Mouse (Mus musculus): ENCODE results near the gene Rpl13a. TPM values are rescaled to one million over a fixed set of nuclear protein-coding genes. Genes with fewer than 3 reads are reported as not detected.

Rpl13a gene
- polyA plus RNA-seq, 2 experiments from 2014 or later, result 7,090 to 8,122 TPM

DNA sequence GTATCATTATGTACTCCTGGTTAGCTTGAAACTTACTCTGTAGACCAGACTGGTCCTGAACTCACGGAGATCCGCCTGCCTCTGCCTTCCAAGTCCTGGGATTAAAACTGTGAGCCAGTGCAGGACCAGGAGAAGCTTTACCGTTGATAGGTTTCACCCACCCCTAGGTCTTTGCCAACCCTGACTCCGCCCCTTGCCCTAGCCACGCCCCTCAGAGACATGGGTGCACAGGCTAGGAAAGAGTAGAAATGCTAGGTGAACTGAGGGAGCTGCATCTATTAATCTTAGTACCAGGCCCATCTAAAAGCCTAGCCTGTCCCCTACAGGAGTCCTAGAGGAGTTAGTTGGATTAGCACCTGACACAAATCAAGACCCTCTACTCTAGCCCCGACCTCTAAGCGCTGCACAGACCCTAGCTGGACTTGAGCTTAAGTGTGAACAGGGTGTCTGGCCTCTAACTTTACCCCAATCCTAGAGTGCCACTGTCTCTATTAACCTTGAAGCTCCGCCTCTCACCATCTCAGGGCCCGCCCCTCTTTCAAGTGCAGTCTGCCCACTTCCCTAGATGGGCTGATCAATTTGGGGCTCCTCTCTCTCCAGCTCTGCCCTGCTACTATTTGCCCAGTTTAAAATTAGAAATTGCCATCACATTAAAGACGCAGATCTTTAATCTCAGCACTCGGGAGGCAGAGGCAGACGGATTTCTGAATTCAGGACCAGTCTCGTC, 38.1 kb downstream of the Rpl13a start:
- ATAC-seq, result no peak

DNA sequence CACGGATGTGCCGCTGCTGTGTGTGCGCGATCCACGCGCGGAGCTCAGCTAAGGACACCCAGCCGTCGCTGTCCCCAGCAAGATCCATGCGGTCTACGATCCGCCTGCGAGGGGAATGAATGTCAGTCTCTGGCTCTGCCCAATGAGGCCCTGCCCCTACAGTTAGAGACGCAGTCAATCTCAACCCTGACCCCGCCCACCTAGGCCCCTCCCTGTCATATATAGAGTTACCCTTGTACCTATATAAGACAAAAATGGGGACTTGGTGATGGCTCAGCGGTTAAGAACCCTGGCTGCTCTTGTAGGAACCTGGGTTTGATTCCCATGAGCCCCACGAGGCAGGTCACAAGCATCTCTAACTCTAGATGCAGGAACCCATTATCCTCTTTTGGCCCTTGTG, 40.0 kb downstream of the Rpl13a start:
- no peak for ATAC-seq

DNA sequence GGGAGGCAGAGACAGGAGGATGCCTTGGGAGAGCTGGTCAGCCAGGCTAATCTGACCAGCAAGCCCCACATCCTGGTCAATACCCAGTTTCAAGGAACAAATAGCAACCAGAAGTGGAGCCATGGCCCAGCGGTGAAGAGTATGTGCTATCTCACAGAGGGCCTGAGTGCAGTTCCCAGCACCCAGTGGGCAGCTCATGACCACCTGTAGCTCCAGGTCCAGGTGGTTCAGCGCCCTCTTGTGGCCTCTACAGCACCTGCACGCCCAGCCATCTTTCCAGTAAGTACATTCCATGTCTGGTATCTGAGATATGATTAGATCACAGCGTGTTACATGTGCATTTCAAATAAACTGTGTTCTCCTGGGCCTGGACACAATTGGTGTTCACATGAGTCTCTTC, 42.5 kb downstream of the Rpl13a start:
- no peak for ATAC-seq

DNA sequence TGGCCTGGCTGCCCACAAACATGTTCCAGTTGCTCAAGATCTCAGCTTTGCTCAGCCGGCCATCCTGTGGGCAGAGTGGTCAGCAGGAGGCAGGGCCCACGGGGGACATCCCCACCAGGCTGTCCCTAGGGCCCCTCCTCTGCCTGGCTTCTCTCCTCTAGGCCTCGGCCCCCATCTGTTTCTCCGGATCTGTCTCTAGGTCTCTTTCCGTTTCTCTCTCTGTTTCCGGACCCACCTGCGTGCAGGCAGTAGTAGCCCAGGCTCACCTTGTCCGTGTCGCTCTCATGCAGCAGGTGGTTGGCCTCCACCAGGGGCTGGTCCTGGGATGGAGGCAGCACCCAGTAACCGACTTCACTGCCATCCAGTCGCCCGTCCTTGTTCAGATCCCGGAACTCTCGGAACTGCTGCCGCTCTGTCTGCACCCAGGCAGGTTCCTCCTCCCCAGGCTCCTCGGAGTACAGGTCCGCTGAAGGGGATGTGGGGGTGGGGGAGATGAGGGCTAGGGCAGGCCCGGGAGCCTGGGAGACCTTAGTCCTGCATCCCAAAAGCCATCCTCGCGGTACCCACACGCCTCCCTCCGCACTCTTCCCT, 45.2 kb downstream of the Rpl13a start:
- ATAC-seq, result peak; percentile 35

DNA sequence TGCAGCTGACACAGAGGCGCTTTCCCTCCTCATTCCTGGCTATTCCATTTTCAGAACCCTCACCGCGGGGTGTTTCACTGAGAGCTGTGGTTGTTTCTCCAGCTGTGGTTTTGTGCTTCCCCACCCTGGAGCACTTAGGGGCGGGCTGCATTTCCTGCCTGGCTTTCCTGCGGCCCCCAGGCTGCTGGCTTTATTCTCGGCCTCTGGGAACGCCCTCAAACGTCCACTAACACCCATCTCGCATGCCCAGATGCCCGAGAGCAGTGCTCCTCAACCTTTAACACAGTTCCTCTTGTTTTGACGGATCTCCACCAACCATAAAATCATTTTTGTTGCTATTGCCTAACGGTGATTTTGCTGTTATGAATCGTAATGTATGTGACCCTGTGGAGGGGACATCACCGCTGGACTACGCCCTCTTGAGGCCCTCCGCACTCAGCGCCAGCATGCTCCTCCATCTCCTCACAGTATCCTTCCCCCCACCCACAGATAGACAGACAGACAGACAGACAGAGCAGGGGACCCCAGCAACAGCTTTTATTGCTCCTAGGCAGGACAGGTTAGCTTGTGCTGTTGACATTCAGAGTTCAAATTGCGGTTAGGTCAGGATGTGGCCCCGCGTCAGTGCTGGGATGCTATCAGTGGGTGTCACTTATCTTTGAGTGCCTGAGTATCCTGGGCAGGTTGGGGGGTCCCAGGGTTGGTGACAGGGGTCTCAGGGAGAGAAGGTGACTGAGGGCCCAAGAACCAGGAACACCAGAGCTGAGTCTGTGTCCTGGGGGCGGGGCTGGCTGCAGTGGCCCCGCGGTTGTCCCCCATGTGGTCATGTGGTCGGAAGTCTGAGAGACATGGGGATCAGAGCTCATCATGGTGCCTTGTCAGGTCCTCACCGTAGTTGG, 45.9 kb downstream of the Rpl13a start:
- peak; percentile 66 for ATAC-seq

DNA sequence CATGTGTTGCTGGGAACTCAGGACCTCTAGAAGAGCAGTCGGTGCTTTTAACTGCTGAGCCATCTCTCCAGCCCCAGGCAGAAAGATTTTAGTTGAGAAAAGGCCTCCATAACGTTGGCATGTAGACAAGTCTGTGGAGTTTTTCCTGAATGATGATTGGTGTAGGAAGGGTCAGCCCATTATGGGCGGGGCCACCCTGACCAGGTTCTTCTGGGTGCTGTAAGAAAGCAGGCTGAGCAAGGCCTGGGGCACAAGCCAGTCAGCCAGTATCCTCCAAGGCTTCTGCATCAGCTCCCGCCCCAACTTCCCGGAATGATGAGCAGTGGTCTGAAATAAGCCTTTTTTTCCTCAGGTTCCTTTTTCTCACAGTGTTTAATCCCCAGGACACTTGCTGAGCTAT, 47.5 kb downstream of the Rpl13a start:
- no peak for ATAC-seq

DNA sequence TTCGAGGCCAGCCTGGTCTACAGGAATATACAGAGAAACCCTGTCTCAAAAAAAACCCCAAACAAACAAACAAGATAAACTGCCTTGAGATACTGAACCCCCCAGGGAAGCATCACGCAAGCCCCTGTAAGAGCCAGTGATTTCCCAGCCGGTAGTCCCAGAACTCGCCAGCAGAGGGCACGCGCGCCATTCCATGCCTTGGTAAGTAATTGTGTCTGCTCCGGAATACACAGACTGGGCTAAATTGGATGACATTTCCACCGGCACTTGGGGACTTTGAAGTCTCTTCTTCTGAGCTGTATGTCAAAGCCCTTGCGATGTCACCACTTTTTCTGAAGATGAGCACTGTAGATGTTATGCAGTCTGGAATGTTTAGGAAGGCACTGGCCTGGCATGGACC, 48.7 kb downstream of the Rpl13a start:
- ATAC-seq, result peak; percentile 50

DNA sequence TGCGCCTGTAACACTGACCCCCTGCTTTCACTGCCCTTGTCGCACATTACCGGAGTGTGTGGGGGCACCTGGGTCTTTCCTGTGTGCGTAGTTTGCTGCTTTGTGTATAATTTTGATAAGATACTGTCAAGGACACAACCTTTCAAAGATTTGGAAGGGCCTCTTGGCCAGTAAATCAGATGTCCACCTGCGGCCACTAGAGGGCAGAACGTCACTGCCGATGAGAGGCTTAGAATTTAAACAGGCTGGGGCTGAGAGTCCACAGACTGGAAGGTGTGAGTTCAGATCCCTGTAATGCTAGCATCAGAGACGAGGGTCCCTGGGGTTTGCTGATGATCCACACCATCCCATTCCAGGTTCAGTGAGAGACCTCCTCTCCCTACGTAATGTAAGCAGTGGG, 50.0 kb downstream of the Rpl13a start:
- ATAC-seq, result no peak

DNA sequence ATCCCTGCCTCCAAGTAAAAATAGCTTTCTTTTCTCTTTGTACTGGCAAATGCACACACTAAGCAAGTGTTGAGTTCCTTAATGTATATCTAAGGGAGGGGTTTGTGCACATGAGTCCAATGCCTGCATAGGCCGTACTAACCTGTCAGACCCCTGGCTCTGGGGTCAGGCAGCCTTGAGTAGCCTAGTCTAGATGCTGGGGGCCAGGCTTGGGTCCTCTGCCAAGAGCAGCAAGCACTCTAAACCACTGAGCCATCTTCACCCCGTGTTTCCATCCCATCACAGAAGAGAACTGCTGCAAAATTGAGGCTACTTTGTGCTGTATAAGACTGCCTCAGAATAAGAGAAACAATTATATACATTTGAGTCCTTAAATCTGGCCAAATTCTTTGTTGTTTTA, 50.7 kb downstream of the Rpl13a start:
- no peak for ATAC-seq

DNA sequence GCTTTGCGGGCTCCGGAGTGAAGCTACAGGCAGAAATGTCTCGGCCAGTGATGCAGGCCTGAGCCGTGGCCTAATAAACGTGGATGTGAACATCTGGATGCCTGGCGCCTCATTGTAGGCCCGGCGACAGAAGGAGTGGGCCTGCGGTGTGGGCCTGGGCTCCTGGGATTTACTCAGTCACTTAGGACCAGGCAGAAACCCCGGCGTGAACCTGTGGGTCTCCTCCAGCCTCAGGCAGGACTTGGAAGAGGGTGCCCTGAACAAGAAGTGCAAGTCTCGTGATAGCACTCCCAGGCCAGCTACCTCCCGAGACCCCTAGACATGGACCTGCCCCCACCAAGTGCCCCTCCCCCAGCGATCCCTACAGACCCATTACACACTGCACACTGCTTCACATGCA, 51.2 kb downstream of the Rpl13a start:
- ATAC-seq, result no peak

DNA sequence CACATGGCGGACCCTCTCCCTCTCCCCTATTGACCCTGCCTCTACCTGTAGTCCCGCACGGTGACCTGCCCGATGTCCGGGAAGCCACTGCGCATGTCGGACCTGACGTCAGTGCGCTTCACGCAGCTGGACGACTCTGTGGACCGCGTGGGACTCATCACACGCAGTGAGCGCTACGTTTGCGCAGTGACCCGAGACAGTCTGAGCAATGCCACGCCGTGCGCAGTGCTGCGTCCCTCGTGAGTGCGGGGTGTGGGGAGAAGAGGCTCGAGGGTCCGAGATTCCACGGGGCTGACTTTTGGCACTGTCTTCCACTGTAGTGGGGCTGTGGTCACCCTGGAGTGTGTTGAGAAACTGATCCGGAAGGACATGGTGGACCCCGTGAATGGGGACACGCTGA, 52.1 kb downstream of the Rpl13a start:
- no peak for ATAC-seq

Other genes with a start within 250 kb of the Rpl13a start
- gene Med25, start 236.0 kb downstream of the Rpl13a start, polyA plus RNA-seq (2017; shearing (Covaris generic)), result 10 to 100 TPM; 12.2 to 20.1 TPM
- gene Fuz, start 232.7 kb downstream of the Rpl13a start, polyA plus RNA-seq (2017; shearing (Covaris generic)), result 10 to 100 TPM in 1 of 2 experiments, 1 to 10 TPM in 1; 7.3 to 19.3 TPM
- 1 to 10 TPM; 6.8 to 8.0 TPM for gene Ap2a1, start 199.3 kb downstream of the Rpl13a start, polyA plus RNA-seq (2017; shearing (Covaris generic))
- not detected for gene Tsks, start 185.6 kb downstream of the Rpl13a start, polyA plus RNA-seq (2017; shearing (Covaris generic))
- gene Cpt1c, start 153.9 kb downstream of the Rpl13a start, polyA plus RNA-seq (2017; shearing (Covaris generic)), result under 1 TPM; 0.80 to 0.98 TPM
- gene Prmt1, start 142.2 kb downstream of the Rpl13a start, polyA plus RNA-seq (2017; shearing (Covaris generic)), result 100 to 1,000 TPM in 1 of 2 experiments, 10 to 100 TPM in 1; 38.0 to 103 TPM
- gene Irf3, start 131.1 kb downstream of the Rpl13a start, polyA plus RNA-seq (2017; shearing (Covaris generic)), result 100 to 1,000 TPM in 1 of 2 experiments, 10 to 100 TPM in 1; 88.9 to 129 TPM
- gene Bcl2l12, start 130.0 kb downstream of the Rpl13a start, polyA plus RNA-seq (2017; shearing (Covaris generic)), result 10 to 100 TPM; 18.4 to 31.8 TPM
- 1 to 10 TPM; 8.6 to 8.7 TPM for gene Scaf1, start 112.4 kb downstream of the Rpl13a start, polyA plus RNA-seq (2017; shearing (Covaris generic))
- gene Rras, start 110.8 kb downstream of the Rpl13a start, polyA plus RNA-seq (2017; shearing (Covaris generic)), result 1 to 10 TPM; 4.5 to 6.1 TPM
- 10 to 100 TPM in 1 of 2 experiments, 1 to 10 TPM in 1; 9.5 to 11.4 TPM for gene Prr12, start 75.9 kb downstream of the Rpl13a start, polyA plus RNA-seq (2017; shearing (Covaris generic))
- 100 to 1,000 TPM; 143 to 161 TPM for gene Nosip, start 66.3 kb downstream of the Rpl13a start, polyA plus RNA-seq (2017; shearing (Covaris generic))
- 1 to 10 TPM in 1 of 2 experiments, under 1 TPM in 1; 0.41 to 1.2 TPM for gene Prrg2, start 66.1 kb downstream of the Rpl13a start, polyA plus RNA-seq (2017; shearing (Covaris generic))
- gene Rcn3, start 36.5 kb downstream of the Rpl13a start, polyA plus RNA-seq (2017; shearing (Covaris generic)), result 1 to 10 TPM; 4.7 to 5.4 TPM
- gene Fcgrt, start 24.9 kb downstream of the Rpl13a start, polyA plus RNA-seq (2017; shearing (Covaris generic)), result 1 to 10 TPM in 1 of 2 experiments, under 1 TPM in 1; 0.78 to 1.1 TPM
- 1,000 to 10,000 TPM; 4,562 to 5,652 TPM for gene Rps11, start 4.3 kb downstream of the Rpl13a start, polyA plus RNA-seq (2017; shearing (Covaris generic))
- gene Gm45713, start 7.5 kb upstream of the Rpl13a start, polyA plus RNA-seq (2017; shearing (Covaris generic)), result not detected
- 100 to 1,000 TPM; 118 to 125 TPM for gene Flt3l, start 7.7 kb upstream of the Rpl13a start, polyA plus RNA-seq (2017; shearing (Covaris generic))
- 10 to 100 TPM; 44.4 to 53.0 TPM for gene Pih1d1, start 25.5 kb upstream of the Rpl13a start, polyA plus RNA-seq (2017; shearing (Covaris generic))
- 10 to 100 TPM; 21.4 to 27.4 TPM for gene Aldh16a1, start 25.8 kb upstream of the Rpl13a start, polyA plus RNA-seq (2017; shearing (Covaris generic))
- gene Slc17a7, start 35.2 kb upstream of the Rpl13a start, polyA plus RNA-seq (2017; shearing (Covaris generic)), result not detected
- gene Gfy, start 50.8 kb upstream of the Rpl13a start, polyA plus RNA-seq (2017; shearing (Covaris generic)), result not detected
- not detected for gene Pth2, start 52.2 kb upstream of the Rpl13a start, polyA plus RNA-seq (2017; shearing (Covaris generic))
- under 1 TPM; 0.24 to 0.34 TPM for gene Ccdc155, start 76.1 kb upstream of the Rpl13a start, polyA plus RNA-seq (2017; shearing (Covaris generic))
- gene Dkkl1, start 83.4 kb upstream of the Rpl13a start, polyA plus RNA-seq (2017; shearing (Covaris generic)), result 10 to 100 TPM; 20.6 to 24.7 TPM
- gene Tead2, start 87.0 kb upstream of the Rpl13a start, polyA plus RNA-seq (2017; shearing (Covaris generic)), result 1 to 10 TPM; 1.5 to 2.8 TPM
- gene Cd37, start 110.4 kb upstream of the Rpl13a start, polyA plus RNA-seq (2017; shearing (Covaris generic)), result 100 to 1,000 TPM; 420 to 495 TPM
- gene Slc6a16, start 112.3 kb upstream of the Rpl13a start, polyA plus RNA-seq (2017; shearing (Covaris generic)), result not detected
- not detected for gene Slc6a21, start 148.8 kb upstream of the Rpl13a start, polyA plus RNA-seq (2017; shearing (Covaris generic))
- gene Trpm4, start 205.0 kb upstream of the Rpl13a start, polyA plus RNA-seq (2017; shearing (Covaris generic)), result 10 to 100 TPM; 21.7 to 27.8 TPM
- gene Hrc, start 206.5 kb upstream of the Rpl13a start, polyA plus RNA-seq (2017; shearing (Covaris generic)), result not detected
- not detected for gene Ppfia3, start 238.3 kb upstream of the Rpl13a start, polyA plus RNA-seq (2017; shearing (Covaris generic))
- gene Lin7b, start 241.8 kb upstream of the Rpl13a start, polyA plus RNA-seq (2017; shearing (Covaris generic)), result not detected

All from activated CD4-positive, CD25-positive, alpha-beta regulatory T cell, adult 4 months (primary cell).